Mouse (Mus musculus): Measurements from ENCODE around the gene Cnnm2.

- TF ChIP-seq FLI1 (IDR thresholded peaks at IDR 0.05; ENCODE audit: low read length) (no peak), GATA1 (IDR thresholded peaks at IDR 0.05; ENCODE audit: borderline replicate concordance, low read length) (no peak)
These were observed 95.4 kb downstream of the Cnnm2 start for GRCm38 (mm10) chr19:46856780-46857179.
